Mouse (Mus musculus) embryonic facial prominence, embryonic 13.5 days (tissue): ENCODE data around the gene Agap1. TPM values are rescaled to one million over a fixed set of nuclear protein-coding genes. Genes with fewer than 3 reads are reported as not detected.

ENCODE experiments used
- ATAC-seq: fragments of 200-750 bp; cut with Nextera tagmentation; 2 replicates; pipeline ENCODE4 v1.8.0; 2017; ENCODE audit warnings: low read depth; ENCODE audit not compliant: insufficient number of reproducible peaks, insufficient read depth, low FRiP score, low TSS enrichment
- H3K27ac ChIP-seq: fragments of 300-500 bp; sonication (generic); 2 replicates; pipeline ENCODE4 v1.5.1; 2015; ENCODE audit warnings: moderate library complexity, mild to moderate bottlenecking, inconsistent platforms
- H3K27me3 ChIP-seq: fragments of 300-500 bp; sonication (generic); 2 replicates; pipeline ENCODE4 v1.6.1; 2015; ENCODE audit warnings: mild to moderate bottlenecking, inconsistent platforms
- H3K36me3 ChIP-seq: fragments of 300-500 bp; sonication (generic); 2 replicates; pipeline ENCODE4 v1.6.1; 2015; ENCODE audit warnings: mild to moderate bottlenecking, inconsistent platforms
- H3K4me1 ChIP-seq: fragments of 300-500 bp; sonication (generic); 2 replicates; pipeline ENCODE4 v1.6.1; 2015; ENCODE audit warnings: inconsistent platforms
- H3K4me2 ChIP-seq: fragments of 300-500 bp; sonication (generic); 2 replicates; pipeline ENCODE4 v1.6.1; 2015; ENCODE audit warnings: moderate library complexity, mild to moderate bottlenecking, inconsistent platforms
- H3K4me3 ChIP-seq: fragments of 300-500 bp; sonication (generic); 2 replicates; pipeline ENCODE4 v1.5.1; 2015; ENCODE audit warnings: mild to moderate bottlenecking, inconsistent platforms
- H3K9ac ChIP-seq: fragments of 300-500 bp; sonication (generic); 2 replicates; pipeline ENCODE4 v1.6.1; 2015; ENCODE audit warnings: mild to moderate bottlenecking, inconsistent platforms
- H3K9me3 ChIP-seq: fragments of 300-500 bp; sonication (generic); 2 replicates; pipeline ENCODE4 v1.6.1; 2016; ENCODE audit warnings: inconsistent platforms
- WGBS: fragments of 180-500 bp; shearing (Covaris S2); methylation state at CpG from one replicate; pipeline ENCODE4 v1.1.7; 2015; ENCODE audit warnings: mixed read lengths; 5-methylcytosine and 5-hydroxymethylcytosine counted together
- polyA plus RNA-seq: library from polyadenylated mRNA; unstranded; fragments of >200 nt; fragmentation: Nextera tagmentation; extraction: Ambion mirVana; gene quantifications from 2 replicates; pipeline ENCODE4 v1.2.1, GENCODE M21; 2015

Agap1 gene
- polyA plus RNA-seq, 1 experiment from 2014 or later, result 14.4 TPM

GRCm38 (mm10) chr1:89630836-89631235 lies 176.2 kb downstream of the Agap1 start:
- Histone ChIP-seq H3K4me1 (no peaks in the 10 kb centered on the region), H3K4me2 (no peak overlapping the region), H3K9me3 (no peaks in the 10 kb centered on the region), H3K36me3 (peaks cover 44% of the 10 kb centered on the region), H3K27ac (no peak overlapping the region), H3K4me3 (no peak overlapping the region), H3K9ac (no peak overlapping the region), H3K27me3 (no peaks in the 10 kb centered on the region)
- ATAC-seq, result no peak
- WGBS, result 85% methylated on average over 4 of the region's 4 CpGs

- Histone ChIP-seq H3K4me2 (no peak overlapping the region), H3K9ac (no peak overlapping the region), H3K27me3 (no peaks in the 10 kb centered on the region), H3K4me3 (no peak overlapping the region), H3K36me3 (peaks cover 51% of the 10 kb centered on the region), H3K27ac (no peak overlapping the region), H3K9me3 (no peaks in the 10 kb centered on the region), H3K4me1 (no peaks in the 10 kb centered on the region)
- WGBS, result 25% methylated on average over 1 of the region's 1 CpGs
- no peak for ATAC-seq
These were observed 177.1 kb downstream of the Agap1 start for GRCm38 (mm10) chr1:89631747-89632146.

- Histone ChIP-seq H3K4me1 (no peaks in the 10 kb centered on the region), H3K4me2 (no peak overlapping the region), H3K4me3 (no peak overlapping the region), H3K36me3 (peaks cover 66% of the 10 kb centered on the region), H3K9ac (no peak overlapping the region), H3K9me3 (no peaks in the 10 kb centered on the region), H3K27ac (no peak overlapping the region), H3K27me3 (no peaks in the 10 kb centered on the region)
- WGBS, result 69% methylated on average over 14 of the region's 14 CpGs
- no peak for ATAC-seq
These were observed 179.4 kb downstream of the Agap1 start for GRCm38 (mm10) chr1:89634055-89634454.

GRCm38 (mm10) chr1:89635131-89635530 lies 180.5 kb downstream of the Agap1 start:
- Histone ChIP-seq H3K4me3 (no peak overlapping the region), H3K36me3 (peaks cover 57% of the 10 kb centered on the region), H3K4me1 (no peaks in the 10 kb centered on the region), H3K4me2 (no peak overlapping the region), H3K27me3 (no peaks in the 10 kb centered on the region), H3K9me3 (no peaks in the 10 kb centered on the region), H3K9ac (no peak overlapping the region), H3K27ac (no peak overlapping the region)
- WGBS, result 94% methylated on average over 2 of the region's 2 CpGs
- ATAC-seq, result no peak

GRCm38 (mm10) chr1:89637670-89638069 lies 183.1 kb downstream of the Agap1 start:
- Histone ChIP-seq H3K9ac (no peak overlapping the region), H3K9me3 (no peaks in the 10 kb centered on the region), H3K4me3 (no peak overlapping the region), H3K27me3 (no peaks in the 10 kb centered on the region), H3K4me1 (no peaks in the 10 kb centered on the region), H3K36me3 (peaks cover 53% of the 10 kb centered on the region), H3K4me2 (no peak overlapping the region), H3K27ac (no peak overlapping the region)
- 89% methylated on average over 4 of the region's 4 CpGs for WGBS
- no peak for ATAC-seq

DNA sequence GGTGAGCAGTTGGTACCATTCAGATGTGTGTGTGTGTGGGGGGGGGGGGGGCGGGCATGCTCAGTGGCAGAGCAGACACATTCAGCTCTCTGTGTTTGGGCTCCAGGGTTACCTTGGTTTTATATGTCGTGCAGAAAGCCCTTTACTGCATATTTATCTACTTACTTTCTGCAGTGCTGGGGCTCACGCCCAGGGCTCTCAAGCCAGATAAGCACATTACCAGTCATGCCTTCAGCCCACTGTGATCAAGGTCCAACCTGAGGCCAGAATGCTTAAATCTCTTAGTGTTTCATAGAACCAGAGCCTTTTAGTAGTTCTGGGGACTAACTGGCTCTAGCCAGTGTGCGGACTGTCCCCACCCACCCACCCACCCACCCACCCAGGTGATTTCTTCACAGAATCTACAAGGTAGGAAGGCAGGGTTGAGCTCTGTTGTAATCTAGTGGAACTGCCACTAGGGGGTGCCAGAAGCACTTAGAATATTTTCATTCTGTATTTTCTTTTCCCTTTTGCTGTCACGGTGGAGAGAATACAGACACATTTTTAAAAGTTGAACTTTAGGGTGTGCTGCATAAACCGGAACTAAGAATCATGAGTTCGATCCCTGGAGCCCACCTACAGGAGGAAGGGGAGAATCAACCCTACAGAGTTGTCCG lies 189.0 kb downstream of the Agap1 start:
- peaks cover 7% of the 10 kb centered on the region for H3K36me3 ChIP-seq
- 70% methylated on average over 8 of the region's 8 CpGs for WGBS
- ATAC-seq, result no peak
- H3K9ac ChIP-seq, result no peak overlapping the region
- no peak overlapping the region for H3K4me3 ChIP-seq
- no peak overlapping the region for H3K27ac ChIP-seq
- H3K4me1 ChIP-seq, result no peaks in the 10 kb centered on the region
- H3K27me3 ChIP-seq, result no peaks in the 10 kb centered on the region
- no peaks in the 10 kb centered on the region for H3K9me3 ChIP-seq
- H3K4me2 ChIP-seq, result no peak overlapping the region

DNA sequence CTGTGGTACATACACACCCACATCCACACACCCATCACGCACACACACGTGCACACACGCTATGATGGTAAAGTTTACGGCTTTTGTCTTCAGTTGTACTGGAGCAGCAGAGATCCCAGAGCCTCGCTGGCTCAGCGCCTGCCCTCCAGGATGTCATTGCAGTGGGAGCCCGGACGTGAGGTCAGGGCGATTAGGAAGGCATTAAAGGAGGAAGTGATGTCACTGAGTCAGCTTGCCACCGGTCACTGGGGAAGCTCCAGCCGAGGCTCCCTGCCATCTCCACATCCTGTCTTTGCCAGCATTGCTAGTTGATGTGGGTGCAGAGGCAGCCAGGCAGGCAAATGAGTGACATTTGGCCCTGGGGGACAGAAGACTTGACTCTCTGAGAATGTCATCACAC lies 189.5 kb downstream of the Agap1 start:
- Histone ChIP-seq H3K4me3 (no peak overlapping the region), H3K9ac (no peak overlapping the region), H3K4me1 (no peaks in the 10 kb centered on the region), H3K9me3 (no peaks in the 10 kb centered on the region), H3K4me2 (no peak overlapping the region), H3K36me3 (peaks cover 2% of the 10 kb centered on the region), H3K27ac (no peak overlapping the region), H3K27me3 (no peaks in the 10 kb centered on the region)
- WGBS, result 72% methylated on average over 11 of the region's 11 CpGs
- ATAC-seq, result no peak

DNA sequence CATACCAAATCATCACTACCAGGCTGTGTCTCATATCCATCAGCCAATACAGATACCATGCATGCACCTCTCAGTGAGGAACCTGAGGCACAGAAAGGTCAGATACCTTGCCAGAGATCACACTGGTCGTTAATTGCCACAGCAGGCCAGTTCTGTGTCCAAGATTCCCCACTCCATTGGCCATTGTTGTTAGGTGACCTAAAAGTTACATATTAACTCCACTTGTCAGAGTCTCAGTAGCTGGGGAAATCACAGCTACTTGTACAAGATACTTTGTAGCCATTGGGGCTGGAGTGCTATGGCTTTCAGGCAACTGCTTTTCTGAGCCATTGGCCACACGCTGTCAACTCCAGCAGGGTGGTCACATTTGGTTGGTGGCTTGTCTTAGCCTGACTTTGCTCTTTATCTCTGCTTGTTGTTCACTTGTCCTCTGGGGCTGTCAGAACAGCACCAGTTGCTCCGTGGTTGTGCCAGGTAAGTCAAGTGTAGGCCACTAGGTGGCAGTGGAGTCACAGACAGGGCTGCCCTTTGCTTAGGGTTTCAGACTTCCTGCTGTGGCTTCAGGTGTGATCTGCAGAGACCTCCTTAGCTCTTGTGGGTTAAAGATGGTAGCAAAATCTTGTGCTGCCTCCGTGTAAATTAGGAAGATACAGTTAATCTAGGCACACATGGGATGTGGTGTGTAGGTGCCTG lies 191.9 kb downstream of the Agap1 start:
- Histone ChIP-seq H3K4me1 (no peaks in the 10 kb centered on the region), H3K27me3 (no peaks in the 10 kb centered on the region), H3K4me3 (no peak overlapping the region), H3K9me3 (no peaks in the 10 kb centered on the region), H3K9ac (no peak overlapping the region), H3K4me2 (no peak overlapping the region), H3K36me3 (no peaks in the 10 kb centered on the region), H3K27ac (no peak overlapping the region)
- no peak for ATAC-seq
- WGBS, result 32% methylated on average over 4 of the region's 4 CpGs

DNA sequence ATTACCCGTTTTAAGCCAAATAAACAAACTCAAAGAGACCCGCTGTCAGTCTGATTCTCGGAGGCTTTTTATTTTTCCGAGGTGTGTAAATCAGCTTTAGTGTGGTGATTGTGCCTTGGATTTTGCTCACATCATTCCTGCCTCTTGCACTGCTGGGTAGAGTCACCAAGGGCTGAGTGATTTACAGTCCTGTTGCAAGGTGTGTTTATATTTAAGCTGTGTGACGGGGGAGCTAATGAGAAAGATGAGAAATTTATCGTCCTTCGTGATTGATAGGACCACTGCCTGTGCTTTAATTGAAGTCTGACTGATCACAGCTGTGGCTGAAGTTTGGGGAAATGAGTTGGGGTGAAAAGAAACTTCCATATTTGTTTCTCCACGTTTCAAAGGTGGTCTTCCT lies 192.9 kb downstream of the Agap1 start:
- H3K27ac ChIP-seq, result no peak overlapping the region
- no peak overlapping the region for H3K9ac ChIP-seq
- no peaks in the 10 kb centered on the region for H3K27me3 ChIP-seq
- ATAC-seq, result no peak
- H3K4me1 ChIP-seq, result no peaks in the 10 kb centered on the region
- H3K4me3 ChIP-seq, result no peak overlapping the region
- WGBS, result 84% methylated on average over 8 of the region's 8 CpGs
- H3K36me3 ChIP-seq, result no peaks in the 10 kb centered on the region
- H3K9me3 ChIP-seq, result no peaks in the 10 kb centered on the region
- H3K4me2 ChIP-seq, result no peak overlapping the region

- no peak for ATAC-seq
- Histone ChIP-seq H3K4me1 (no peaks in the 10 kb centered on the region), H3K9me3 (no peaks in the 10 kb centered on the region), H3K27ac (no peak overlapping the region), H3K36me3 (no peaks in the 10 kb centered on the region), H3K27me3 (no peaks in the 10 kb centered on the region), H3K4me2 (no peak overlapping the region), H3K4me3 (no peak overlapping the region), H3K9ac (no peak overlapping the region)
- 79% methylated on average over 7 of the region's 7 CpGs for WGBS
These were observed 196.0 kb downstream of the Agap1 start for GRCm38 (mm10) chr1:89650557-89650956.

DNA sequence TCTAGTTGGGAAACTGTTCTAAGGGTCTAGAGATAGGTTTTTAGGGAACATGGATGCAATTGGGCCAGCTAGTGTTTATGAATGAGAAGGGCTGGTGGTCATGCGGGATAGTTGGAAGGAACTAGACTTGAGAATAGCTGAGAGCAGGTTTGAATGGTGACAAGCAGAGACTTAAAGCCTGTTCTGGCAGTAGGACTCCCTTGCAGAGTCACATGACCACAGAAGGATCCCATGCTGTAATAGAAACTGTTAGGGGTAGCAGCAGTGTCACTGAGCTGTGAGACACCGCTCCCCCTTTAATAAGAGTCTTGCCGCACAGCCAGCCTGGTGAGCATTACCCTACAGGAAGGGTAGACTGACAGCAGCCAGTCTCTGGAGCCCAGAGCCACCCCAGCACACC lies 201.6 kb downstream of the Agap1 start:
- WGBS, result 83% methylated on average over 3 of the region's 3 CpGs
- Histone ChIP-seq H3K36me3 (no peaks in the 10 kb centered on the region; the same call in 1 of the 2 replicates), H3K9ac (no peak overlapping the region), H3K27ac (no peak overlapping the region), H3K27me3 (no peaks in the 10 kb centered on the region), H3K4me2 (no peak overlapping the region), H3K4me3 (no peak overlapping the region), H3K9me3 (no peaks in the 10 kb centered on the region), H3K4me1 (peaks cover 13% of the 10 kb centered on the region)
- ATAC-seq, result no peak

GRCm38 (mm10) chr1:89656643-89657321 lies 202.2 kb downstream of the Agap1 start:
- H3K4me1 ChIP-seq, result peaks cover 13% of the 10 kb centered on the region
- H3K4me2 ChIP-seq, result no peak overlapping the region
- H3K9me3 ChIP-seq, result no peaks in the 10 kb centered on the region
- no peak overlapping the region for H3K9ac ChIP-seq
- H3K27me3 ChIP-seq, result no peaks in the 10 kb centered on the region
- WGBS, result 47% methylated on average over 11 of the region's 11 CpGs
- H3K36me3 ChIP-seq, result no peaks in the 10 kb centered on the region; the same call in 1 of the 2 replicates
- no peak overlapping the region for H3K27ac ChIP-seq
- no peak for ATAC-seq
- H3K4me3 ChIP-seq, result no peak overlapping the region
